Mouse (Mus musculus): ENCODE results near the gene Eef1a1.
"Not testable (repeated sequence)": the region's sequence is repeated elsewhere in the genome, so short reads cannot be mapped to it uniquely, and the experiment has no call there.

Eef1a1 gene

DNA sequence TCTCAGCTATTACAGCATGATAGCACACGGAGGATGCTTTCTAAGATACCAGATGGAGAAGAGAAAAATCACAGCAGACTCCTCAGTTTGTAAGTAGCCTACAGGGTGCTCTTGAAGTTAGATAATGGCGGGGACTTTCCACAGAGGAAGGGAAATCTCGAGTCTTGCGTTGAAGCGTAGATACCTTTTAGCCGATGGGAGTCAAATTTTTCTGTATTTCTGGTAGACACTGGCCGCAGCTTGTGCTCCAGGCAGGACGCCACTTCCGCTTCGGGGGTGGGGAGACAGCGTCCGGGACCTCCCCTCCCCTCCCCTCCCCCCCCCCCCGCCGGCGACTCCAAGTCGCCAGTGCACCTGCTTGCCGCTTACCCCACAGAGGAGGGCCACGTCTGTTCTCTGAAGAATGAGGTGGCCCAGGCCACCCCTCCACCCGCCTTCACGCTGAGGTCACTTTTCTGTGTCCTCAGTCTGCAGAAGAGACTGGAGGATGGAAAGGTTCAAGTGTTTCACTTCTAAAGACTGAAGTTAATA is at the start of gene Eef1a1:
Gene Eef1a1 (minus strand): TSS at position 262 of the 531 bp plus-strand sequence.
- DNase-seq (ENCODE audit: low spot score in 2 of 2), result peak in 1 of 2 experiments; percentile 37

GRCm38 (mm10) chr9:78538421-78538820 is 49.5 kb upstream of the Eef1a1 start:
- DNase-seq (ENCODE audit: low spot score in 2 of 2), result no peak

- no peak for DNase-seq (ENCODE audit: low spot score in 2 of 2)
Measured at GRCm38 (mm10) chr9:78537154-78537873, 48.4 kb upstream of the Eef1a1 start.

GRCm38 (mm10) chr9:78534606-78535005 is 45.7 kb upstream of the Eef1a1 start:
- no peak for DNase-seq (ENCODE audit: low spot score in 2 of 2)

- no peak for DNase-seq (ENCODE audit: low spot score in 2 of 2)
Measured at GRCm38 (mm10) chr9:78533296-78533935, 44.5 kb upstream of the Eef1a1 start.

- DNase-seq (ENCODE audit: low spot score in 2 of 2), result no peak
Measured at GRCm38 (mm10) chr9:78532341-78532819, 43.4 kb upstream of the Eef1a1 start.

DNA sequence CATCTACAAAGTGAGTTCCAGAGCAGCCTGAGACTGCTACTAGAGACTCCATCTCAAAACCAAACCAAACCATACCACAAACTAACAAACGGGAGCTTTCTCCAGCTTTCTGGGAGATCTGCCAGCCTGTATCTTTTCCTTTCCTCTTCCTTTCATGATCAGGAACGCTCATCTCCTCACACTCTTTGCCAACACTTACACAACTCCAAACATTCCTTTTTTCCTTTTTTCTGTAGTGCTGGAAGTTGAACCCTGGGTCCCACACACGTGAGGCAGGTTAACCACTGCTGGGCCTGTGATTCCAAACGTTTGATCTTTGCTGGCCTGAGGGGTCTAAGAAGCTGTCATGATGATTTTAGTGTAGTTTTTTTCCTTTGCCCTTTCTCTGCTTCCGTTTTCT is 42.9 kb upstream of the Eef1a1 start:
- DNase-seq (ENCODE audit: low spot score in 2 of 2), result no peak

DNA sequence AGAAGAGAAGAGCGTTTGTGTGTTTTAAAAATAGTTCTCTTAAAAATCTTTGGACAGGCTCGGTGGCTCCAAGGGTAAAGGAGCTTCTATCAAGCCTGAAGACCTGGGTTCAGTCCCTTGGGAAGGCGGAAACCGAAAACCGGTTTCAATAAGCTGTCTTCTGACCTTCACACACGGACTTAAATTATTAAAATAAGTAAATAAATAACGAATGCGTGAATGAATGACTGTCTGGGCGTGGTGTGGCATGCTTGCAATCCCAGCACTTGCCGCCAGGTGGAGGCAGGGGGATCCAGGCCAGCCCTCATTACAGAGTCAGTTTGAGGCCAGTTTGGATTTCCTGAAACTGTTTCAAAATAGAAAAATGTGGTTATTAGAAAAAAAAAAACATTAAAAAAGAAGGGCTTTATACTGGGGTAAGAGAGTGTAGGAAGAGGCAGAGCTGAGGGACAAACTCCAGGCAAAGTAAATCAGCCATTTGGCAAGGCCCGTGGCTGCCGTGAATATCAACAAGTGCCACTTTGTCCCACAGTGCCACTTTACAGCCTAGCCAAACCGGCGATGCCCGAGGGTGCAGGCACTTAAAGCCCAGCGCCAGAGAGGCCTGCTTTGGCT is 38.9 kb upstream of the Eef1a1 start:
- peak; percentile 79 to 80 for DNase-seq (ENCODE audit: low spot score in 2 of 2)

DNA sequence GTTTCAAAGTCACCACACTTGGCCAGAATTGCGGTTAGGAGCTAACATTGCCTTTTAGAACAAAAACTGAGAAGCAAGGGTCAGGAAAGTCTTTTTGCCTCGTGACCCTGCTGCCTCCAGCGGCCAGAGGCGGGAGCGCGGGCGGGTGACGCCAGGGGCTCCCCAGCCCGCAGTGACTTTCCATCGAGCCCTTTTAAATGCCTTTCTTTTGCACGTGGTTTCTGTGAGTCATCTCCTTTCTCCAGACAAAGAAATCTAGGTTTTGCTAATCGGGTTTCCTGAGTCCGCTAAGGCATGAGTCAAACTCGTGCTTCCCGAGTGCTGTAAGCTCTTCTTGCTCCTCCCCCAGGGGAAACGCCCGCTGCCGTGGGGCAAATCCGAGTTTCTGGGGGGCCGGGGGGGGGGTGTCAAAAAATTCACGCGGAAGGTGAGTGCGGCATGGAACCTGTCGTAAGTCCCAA is 38.4 kb upstream of the Eef1a1 start:
- peak; percentile 53 to 57 for DNase-seq (ENCODE audit: low spot score in 2 of 2)

- no peak for DNase-seq (ENCODE audit: low spot score in 2 of 2)
Measured at GRCm38 (mm10) chr9:78526206-78526605, 37.3 kb upstream of the Eef1a1 start.

DNA sequence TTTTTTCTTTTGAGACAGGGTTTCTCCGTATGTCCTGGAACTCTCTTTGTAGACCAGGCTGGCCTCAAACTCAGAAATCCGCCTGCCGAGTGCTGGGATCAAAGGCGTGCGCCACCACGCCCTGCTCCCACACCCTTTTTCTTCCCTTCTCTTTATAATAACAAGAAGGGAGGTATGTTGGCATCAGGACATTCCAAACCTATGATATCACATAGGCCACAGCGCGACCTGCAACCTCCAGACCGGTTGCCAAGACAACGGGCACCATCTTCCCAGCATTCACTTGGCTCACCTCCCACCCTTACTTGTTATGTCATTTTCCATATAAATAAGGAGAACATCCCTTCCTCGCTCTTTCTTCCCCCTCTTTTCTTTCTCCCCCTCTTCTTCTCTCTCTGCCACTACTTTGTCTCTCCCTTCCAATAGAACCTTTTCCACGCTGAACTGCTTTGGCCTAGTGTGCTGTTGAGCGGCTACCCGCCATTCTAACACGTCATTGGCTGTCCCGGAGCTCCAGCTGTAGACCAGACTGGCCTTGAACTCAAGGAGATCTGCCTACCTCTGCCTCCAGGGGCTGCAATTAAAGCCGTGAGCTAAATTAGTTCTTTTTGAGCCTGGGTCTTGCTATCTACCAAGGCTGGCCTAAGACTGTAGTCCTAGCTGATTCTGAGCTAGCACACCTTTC is 36.6 kb upstream of the Eef1a1 start:
- DNase-seq (ENCODE audit: low spot score in 2 of 2), result no peak

GRCm38 (mm10) chr9:78521689-78522088 is 32.7 kb upstream of the Eef1a1 start:
- DNase-seq (ENCODE audit: low spot score in 2 of 2), result no peak

DNA sequence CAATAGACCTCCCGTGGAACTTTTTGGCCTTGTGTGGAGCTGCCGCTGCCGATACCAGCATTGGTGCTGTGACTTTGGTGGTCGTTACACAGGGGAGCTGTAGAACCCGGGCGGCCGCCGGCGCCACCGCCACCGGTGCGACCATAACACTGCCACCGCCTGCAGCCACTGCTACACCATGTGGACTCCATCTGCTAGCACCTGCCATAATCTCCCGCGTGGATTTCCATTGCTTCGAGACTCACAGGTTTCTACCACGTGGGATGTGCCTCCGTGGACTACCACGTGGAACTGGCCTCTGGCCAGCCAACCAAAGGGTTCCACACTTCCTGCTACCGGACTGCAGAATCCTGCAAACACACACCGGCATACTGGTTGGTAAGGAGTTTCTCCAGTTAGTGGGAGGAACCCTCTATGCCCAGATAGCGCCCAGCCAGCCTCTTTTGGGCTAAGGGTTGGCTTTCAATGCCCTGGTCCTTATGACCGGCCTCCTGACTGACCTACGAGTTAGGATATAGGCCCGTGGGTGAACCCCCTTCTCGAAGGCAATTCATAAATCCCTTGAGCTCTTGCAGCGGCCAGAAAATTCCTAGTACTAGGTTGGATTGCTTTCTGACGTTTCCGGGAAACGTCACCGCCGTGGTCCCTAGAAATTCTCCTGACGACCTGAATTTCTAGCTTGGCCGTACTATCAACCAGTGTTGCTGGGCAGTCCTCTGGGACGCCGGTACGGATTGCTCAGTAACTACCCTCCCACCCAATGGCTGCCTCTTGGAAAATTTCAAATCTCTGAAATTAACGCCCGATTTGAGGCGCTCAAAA is 32.0 kb upstream of the Eef1a1 start:
- DNase-seq (ENCODE audit: low spot score in 2 of 2), result peak in 1 of 2 experiments; percentile 39

DNA sequence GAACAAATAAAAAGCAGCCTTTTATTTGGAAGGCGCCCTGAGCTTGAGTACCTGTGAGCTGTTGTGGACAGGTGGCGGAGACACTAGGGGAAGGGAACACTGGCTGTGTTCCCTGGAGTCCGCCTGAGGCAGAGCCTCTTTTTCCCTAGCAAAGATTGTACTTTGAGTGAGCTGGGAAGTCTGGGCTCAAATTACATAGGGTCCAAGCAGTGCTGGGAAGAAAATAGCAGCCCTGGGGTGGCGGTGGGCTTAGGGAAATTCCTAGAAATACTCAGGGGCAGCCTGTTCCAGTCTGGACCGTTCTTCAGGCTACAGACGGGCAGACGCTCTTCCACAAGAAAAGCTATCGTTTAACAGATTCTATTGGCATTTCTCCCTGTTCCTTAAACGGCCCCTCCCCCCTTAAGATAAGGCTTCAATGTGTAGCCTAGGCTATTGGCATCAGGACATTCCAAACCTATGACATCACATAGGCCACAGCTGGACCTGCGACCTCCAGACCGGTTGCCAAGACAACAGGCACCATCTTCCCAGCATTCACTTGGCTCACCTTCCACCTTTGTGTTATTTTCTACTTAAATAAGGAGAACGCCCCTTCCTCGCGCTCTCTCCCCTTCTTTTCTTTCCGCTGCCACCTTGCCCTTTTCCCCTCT is 31.3 kb upstream of the Eef1a1 start:
- DNase-seq (ENCODE audit: low spot score in 2 of 2), result no peak

DNA sequence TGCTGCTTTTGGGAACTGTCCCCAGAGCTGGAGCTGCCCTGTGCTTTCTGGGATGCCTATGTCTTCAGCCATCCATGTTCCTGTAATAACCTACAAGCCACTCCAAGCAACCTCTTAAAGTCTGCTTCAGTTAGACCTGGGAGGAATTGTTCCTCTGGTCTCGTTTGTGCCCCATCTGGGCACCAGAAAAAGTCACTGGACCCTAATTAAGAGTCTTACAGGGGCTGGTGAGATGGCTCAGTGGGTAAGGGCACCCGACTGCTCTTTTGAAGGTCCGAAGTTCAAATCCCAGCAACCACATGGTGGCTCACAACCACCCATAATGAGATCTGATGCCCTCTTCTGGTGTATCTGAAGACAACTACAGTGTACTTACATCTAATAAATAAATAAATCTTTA is 28.3 kb upstream of the Eef1a1 start:
- DNase-seq (ENCODE audit: low spot score in 2 of 2), result not testable (repeated sequence)

- DNase-seq (ENCODE audit: low spot score in 2 of 2), result no peak
Measured at GRCm38 (mm10) chr9:78516125-78516524, 27.2 kb upstream of the Eef1a1 start.

DNA sequence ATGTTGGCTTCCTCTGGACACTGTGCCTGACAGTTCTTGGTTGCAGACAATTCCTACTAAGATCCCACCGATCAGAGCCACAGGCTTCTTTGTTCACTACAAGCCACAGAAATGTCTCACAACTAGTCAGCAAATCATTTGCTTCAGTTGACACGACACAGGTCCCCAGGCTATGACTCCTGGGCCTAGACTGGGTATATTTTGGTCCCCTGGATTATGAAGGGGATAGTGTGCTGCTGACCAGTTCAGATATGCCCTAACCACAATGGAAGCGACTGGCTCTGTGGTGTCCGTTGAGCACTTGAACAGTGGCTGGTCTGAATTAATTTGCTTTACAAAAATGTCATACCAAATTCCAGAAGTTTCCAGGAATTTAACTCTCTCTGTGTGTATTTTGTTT is 25.7 kb upstream of the Eef1a1 start:
- DNase-seq (ENCODE audit: low spot score in 2 of 2), result no peak

DNA sequence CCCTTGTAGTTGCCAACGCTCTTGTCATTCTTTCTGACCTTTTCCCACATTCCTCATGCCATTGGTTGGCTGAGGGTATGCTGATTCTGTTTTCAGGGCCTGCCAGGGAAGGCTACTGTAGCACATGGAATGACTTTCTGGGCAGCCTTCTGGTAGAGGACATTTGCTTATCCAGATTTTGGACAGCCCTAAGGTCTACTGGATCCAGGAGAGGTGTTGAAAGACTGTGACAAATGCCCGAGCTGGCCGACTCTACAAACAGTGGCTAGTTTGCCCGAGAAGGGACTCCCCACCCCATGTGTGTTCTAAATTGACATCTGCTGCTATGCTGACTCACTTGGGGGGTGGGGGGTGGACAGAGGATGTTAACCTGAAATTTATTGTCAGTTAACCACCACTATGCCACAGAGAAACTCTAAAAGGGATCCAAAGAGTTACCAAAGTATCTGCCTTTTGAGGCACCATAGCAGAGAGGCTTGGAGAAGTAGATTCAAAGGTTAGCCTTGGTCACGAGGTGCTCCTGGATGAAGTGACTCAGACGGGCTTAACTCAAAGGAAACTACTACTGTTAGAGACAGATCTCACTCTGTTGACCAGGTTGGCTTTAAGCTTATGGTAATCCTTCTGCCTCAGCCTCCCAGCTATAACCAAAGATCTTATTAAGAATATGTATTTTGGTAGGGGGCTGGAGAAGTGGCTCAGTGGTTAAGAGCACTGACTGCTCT is 25.0 kb upstream of the Eef1a1 start:
- no peak for DNase-seq (ENCODE audit: low spot score in 2 of 2)

DNA sequence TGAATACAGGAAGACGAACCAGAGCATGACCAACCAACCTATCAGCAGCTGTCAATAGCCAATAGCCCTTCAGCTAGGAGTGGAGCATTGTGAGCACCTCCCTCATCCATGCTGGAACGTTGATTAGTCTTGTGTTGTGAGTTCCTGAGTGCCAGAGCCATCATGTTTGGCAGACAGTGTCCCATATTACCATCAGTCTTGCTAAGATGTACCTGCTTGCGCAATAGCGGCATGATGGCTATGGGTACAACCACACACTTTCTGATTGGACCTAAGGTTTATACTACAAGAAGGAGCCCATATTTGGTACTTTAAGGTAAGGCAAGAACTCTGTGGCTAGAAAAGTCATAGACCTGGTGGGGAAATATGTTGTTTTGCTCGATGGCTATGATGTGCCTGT is 22.8 kb upstream of the Eef1a1 start:
- DNase-seq (ENCODE audit: low spot score in 2 of 2), result no peak

Data from frontal cortex, postnatal 36 days (tissue).